Mouse (Mus musculus): Measurements from ENCODE around the gene Epha5. TPM values are rescaled to one million over a fixed set of nuclear protein-coding genes. Genes with fewer than 3 reads are reported as not detected.

The Epha5 gene
- polyA plus RNA-seq, 1 experiment: 0.01 TPM

GRCm38 (mm10) chr5:84184189-84184588, 233.0 kb downstream of the Epha5 start:
- no peak for TF ChIP-seq GATA1 (IDR thresholded peaks at IDR 0.05; ENCODE audit: low read length)

DNA sequence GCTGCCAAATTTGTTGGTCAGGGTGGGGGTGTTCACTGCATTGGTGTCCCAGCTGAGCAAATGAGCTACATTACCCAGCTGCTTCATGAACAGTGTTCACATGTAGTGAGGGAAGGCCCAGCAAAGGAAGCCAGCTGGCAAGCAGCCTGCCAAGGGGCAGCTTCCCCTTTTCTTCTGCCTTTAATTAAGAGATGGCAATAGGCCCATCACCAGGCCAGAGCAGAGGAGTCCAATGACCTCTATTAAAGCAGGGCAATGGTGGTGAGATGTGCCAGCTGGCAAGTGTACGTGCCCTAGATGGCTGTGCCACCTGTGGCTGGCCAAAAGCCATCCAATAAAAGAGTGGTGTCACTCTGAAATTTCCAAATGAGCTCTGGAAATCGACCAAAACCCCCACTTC, 264.1 kb downstream of the Epha5 start:
- TF ChIP-seq GATA1 (IDR thresholded peaks at IDR 0.05; ENCODE audit: low read length): no peak

- TF ChIP-seq GATA1 (IDR thresholded peaks at IDR 0.05; ENCODE audit: low read length): no peak
These were observed 275.0 kb downstream of the Epha5 start for GRCm38 (mm10) chr5:84142138-84142537.

- no peak for TF ChIP-seq GATA1 (IDR thresholded peaks at IDR 0.05; ENCODE audit: low read length)
These were observed 321.2 kb downstream of the Epha5 start for GRCm38 (mm10) chr5:84095947-84096346.

DNA sequence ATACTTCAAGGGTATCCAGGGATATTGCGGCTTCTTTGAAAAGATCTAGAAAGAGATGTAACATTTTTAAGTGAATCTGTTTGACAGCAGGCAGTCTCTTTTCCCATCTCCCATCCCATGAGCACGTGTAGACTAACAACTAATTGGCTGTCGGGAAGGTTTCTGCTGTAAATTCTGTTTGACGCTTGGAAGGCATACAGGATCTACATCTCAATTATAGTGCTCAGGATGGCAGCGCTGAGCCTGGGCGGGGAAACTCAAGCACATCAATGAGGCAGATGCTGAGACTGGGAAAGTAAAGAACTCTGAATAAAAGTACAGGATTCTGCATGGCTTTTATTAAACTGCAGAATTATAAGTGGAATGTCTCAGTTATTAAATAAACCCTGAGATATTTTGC, 335.9 kb downstream of the Epha5 start:
- no peak for TF ChIP-seq GATA1 (IDR thresholded peaks at IDR 0.05; ENCODE audit: low read length)

DNA sequence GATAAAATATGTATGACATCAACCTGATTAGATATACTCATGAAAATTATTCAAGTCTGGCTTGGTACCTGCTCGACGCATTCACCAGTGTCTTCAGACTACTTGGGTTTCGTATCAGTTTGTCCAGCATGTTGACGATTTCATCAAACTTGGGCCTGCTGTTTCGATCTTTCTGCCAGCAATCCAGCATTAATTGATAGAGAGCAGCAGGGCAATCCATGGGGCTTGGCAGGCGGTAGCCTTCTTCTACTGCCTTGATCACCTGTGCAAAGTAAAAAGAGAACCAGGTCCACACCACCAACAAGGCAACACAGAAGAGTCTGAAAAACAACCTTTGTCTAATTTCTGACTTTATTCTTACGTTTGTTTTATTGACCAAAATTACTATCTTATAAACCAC, 346.2 kb downstream of the Epha5 start:
- no peak for TF ChIP-seq GATA1 (IDR thresholded peaks at IDR 0.05; ENCODE audit: low read length)

- no peak for TF ChIP-seq GATA1 (IDR thresholded peaks at IDR 0.05; ENCODE audit: low read length)
These were observed 363.3 kb downstream of the Epha5 start for GRCm38 (mm10) chr5:84053880-84054279.

DNA sequence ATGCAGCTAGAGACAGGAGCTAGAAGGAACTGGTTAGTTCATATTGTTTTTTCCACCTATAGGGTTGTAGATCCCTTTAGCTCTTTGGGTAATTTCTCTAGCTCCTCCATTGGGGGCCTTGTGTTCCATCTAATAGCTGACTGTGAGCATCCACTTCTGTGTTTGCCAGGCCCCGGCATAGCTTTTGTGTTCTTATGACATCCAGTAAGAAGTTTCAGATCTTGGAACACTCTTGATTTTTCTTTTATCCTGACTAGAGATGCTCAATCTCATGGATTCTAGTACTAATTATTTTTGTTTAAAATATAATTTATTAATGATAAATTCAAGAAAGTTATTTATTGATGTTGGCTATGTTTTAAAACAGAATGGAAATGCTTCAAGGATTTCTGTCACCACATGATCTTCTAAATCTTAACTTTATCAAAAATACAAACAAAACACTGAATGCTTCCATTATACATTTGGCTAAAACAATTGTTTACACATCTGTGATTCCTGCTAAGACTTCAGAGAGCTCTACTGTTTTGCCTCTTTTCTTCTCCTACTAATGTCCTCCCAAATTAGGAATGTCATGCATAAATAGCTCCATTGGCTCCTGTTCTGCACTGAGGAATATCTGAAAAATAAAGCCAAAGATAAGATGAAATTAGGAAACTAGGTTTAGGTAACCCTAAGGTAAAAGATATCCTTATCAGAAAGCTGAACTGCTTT, 379.8 kb downstream of the Epha5 start:
- no peak for TF ChIP-seq GATA1 (IDR thresholded peaks at IDR 0.05; ENCODE audit: low read length)
